Mouse (Mus musculus): ENCODE measurements around the gene Wdr63.

Wdr63 gene

GRCm38 (mm10) chr3:146122125-146122420 lies 14.1 kb upstream of the Wdr63 start:
- no peak for DNase-seq (ENCODE audit: low read depth, low spot score)

DNA sequence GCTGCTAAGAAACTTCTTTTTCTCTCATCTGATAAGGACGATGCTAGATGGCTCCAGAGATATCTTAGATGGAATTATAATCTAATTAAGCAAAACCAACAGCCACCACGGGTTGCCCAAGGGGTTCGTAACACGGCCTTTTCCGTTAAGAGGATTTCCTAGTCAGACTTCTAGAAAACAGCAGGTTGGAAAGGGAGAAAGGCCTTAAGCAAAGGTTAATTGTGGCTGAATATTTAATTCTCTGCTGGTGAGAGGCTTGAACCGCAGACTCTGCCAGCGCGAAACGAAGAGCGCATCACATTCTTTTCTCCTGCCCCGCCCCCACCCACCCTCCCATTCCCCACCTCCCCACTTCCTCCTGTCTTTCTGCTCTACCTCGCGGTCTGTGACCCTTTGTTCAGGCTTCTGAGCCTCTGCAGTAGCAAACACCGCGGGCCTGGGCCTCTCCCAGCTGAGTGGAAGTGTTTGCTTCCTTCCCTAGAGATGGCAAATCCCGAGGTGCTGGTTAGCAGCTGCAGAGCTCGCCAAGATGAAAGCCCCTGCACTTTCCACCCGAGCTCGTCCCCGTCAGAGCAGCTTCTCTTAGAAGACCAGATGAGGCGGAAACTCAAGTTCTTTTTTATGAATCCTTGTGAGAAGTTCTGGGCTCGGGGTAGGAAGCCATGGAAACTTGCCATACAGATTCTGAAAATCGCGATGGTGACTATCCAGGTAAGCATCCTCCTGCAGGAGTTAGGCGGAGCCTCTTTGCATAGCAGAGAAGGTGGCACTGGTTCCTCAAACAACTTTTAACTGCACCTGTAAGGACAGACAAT lies 13.6 kb upstream of the Wdr63 start:
- no peak for DNase-seq (ENCODE audit: low read depth, low spot score)

- no peak for DNase-seq (ENCODE audit: low read depth, low spot score)
These were observed 10.1 kb upstream of the Wdr63 start for GRCm38 (mm10) chr3:146117997-146118457.

- DNase-seq (ENCODE audit: low read depth, low spot score) = no peak
These were observed 9.5 kb upstream of the Wdr63 start, which contains the start of gene Mcoln3 for GRCm38 (mm10) chr3:146117258-146117996. TSS of gene Mcoln3 (plus strand) at chr3:146117450.

DNA sequence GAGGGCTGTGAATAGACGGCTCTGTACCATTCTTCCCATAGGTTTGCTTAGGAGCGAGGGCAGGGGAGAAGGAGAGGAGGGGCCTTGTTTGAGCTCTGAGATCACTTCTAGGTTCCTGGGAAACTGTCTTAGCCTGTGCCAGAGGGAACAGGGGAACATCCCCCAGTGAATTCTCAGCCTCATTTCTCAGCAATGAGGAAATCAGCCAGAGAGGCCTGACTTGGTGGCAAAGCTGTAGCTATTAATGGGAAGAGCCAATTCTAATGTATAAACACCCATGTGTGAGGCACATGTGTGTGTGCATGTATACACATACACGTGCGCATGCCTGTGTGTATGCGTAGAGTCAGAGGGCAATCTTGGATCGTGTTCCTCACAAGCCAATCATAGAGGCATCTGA lies 3.0 kb upstream of the Wdr63 start:
- DNase-seq (ENCODE audit: low read depth, low spot score) = no peak

DNA sequence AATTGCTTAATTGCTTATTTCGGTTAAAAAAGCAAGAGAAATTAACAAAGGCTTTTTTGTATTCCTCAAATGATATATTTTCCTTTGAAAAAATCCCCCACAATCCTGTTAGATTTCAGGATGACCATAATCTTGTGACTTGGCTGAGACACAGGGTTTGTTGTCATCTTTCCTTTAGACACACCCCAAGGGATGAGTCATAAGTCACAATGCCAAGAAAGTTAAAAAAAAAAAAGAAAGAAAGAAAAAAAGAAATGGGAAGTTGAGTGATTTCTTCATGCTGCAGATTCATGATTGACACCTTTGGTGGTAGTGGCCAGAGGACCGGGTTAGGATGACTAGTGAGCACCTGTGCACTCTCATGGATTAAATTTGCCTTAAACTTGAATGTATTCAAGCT lies 2.4 kb upstream of the Wdr63 start:
- DNase-seq (ENCODE audit: low read depth, low spot score) = no peak

DNA sequence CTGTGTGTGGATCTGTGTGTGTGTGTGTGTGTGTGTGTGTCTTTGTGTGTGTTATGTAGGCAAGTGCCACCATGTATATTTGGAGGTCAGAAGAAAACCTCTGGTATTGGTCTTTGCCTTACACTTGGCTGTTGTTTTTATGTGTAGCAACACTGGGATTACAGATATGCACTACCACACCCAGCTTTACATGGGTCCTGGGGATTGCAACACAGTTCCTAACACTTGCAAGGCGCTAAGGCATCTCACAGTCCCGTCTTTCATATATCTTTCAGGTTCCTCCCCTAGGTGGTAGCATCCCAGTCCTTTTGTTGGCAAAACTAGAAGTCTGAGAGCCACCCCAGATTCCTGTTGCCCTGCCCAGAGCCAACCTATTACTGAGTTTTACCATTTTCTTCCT lies 1.0 kb upstream of the Wdr63 start:
- DNase-seq (ENCODE audit: low read depth, low spot score) = no peak

DNA sequence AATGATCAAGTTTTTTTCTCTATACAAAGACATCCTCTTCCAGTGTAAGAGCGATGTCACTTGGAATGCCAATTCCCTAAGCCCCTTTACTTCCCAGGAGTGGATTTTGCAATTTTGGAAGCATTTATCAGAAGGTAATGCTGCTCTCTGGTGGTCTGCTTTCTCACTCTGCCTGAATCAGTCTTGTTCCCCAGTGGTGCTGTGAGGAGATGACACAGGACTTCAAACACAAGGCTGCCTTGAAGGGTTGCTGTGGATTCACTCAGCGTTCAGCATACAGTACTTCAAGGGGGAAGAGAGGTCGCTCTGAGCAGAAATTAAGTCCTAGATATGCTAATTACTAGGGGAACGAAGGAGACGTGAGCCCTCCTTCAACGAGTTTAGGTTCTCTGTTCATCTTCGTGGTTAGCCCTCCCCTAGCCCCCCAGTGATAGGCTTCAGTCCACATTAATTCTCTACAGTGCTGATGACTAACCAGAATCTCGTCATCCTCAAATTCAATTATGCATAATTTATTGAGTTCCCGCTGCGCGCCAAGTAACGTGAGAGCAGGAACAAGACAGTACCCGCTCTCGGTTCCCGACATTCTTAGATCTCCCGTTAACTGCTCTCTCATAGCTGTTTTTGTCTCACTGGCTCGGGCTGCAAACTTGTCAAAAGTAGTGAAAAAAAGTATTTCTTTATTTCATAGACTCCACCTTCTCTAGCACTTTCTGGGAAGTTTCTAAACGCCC lies 647 bp downstream of the Wdr63 start:
- no peak for DNase-seq (ENCODE audit: low read depth, low spot score)

DNA sequence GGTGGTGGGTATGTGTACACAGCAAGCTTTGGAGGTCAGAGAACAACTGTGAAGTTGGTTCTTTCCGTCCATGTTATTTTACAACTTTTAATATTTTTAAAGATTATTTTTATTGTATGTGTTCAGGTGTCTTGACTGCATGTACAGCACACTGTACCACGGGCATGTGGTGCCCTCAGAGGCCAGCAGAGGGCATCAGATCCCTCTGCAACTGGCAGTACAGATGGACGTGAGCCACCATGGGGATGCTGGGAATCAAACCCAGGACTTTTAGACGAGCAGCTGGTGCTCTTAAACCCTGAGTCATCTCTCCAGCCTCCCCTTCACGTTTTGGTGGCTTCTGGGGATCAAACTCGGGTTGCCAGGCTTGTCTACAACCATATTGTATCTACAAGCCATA lies 5.9 kb downstream of the Wdr63 start:
- DNase-seq (ENCODE audit: low read depth, low spot score) = no peak

DNA sequence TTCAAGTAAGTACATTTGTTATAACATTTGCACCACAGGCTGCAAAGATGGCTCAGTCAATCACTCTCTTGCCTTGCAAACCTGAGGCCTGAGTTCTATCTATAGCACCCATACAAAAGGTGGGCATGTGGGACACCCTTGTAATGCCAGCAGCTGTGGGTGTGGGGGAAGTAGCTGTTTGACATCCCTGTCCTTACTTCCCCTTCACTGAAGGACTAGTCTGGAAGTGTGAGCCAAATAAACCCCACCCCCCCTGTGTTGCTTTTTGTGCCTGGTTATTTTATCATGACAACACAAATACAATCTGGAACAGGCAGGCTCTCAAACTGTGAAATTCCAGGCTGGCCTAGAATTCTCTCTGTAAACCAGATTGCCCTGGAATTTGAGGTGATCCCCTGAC lies 8.0 kb downstream of the Wdr63 start:
- no peak for DNase-seq (ENCODE audit: low read depth, low spot score)

DNA sequence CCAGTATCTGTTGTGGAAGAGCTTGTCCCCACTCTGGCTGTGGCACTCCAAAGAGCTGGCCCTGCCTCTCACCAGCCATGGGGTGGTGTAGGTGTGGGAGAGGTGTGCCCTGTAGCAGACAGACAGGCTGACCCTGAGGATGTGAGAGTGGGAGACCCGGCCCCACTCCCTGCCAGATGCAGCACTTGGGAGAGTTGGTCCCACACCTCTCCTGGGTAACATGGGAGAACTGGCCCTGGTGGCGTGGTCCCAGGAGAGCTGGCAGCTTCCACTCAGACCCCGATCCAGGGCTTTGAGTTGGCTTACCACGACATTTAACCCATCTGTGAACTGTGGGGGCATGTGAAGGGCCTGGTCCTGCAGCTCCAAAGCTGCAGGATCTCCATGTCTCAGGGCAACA lies 10.1 kb downstream of the Wdr63 start:
- no peak for DNase-seq (ENCODE audit: low read depth, low spot score)

GRCm38 (mm10) chr3:146096986-146097385 lies 10.9 kb downstream of the Wdr63 start:
- no peak for DNase-seq (ENCODE audit: low read depth, low spot score)

GRCm38 (mm10) chr3:146095066-146095465 lies 12.9 kb downstream of the Wdr63 start:
- DNase-seq (ENCODE audit: low read depth, low spot score) = no peak

DNA sequence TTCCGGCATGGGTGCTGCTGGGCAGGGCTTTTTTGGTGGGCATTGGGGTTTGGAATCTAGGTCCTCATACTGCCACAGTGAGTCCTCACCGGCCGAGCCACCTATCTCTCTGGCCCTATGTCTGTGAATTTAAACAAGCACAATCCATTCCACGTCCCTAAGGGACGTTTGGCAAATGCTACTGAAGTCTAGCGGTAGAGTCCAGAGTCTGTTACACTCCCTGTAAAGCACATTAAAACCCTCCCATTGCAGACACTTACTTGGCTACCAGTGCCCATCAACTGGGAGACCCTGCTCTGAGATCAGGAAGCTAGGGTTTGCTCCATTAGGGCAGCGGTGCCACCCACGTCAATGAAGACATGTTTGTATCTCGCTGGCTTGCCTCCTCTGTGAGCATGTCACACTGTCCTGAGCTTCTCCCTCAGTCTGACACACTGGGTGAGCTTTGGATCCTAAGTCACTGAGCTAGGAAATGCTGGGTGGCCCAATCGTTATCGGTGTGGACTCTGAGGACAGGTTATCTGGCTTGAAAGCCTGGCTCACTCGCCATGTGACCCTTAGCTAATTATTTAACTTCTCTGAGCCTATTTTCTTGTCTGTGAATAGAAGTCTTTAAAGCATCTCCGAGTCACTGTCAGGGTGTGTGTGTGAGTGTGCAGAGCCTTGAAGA lies 16.8 kb downstream of the Wdr63 start:
- DNase-seq (ENCODE audit: low read depth, low spot score) = no peak

- no peak for DNase-seq (ENCODE audit: low read depth, low spot score)
These were observed 27.7 kb downstream of the Wdr63 start for GRCm38 (mm10) chr3:146080241-146080640.

DNA sequence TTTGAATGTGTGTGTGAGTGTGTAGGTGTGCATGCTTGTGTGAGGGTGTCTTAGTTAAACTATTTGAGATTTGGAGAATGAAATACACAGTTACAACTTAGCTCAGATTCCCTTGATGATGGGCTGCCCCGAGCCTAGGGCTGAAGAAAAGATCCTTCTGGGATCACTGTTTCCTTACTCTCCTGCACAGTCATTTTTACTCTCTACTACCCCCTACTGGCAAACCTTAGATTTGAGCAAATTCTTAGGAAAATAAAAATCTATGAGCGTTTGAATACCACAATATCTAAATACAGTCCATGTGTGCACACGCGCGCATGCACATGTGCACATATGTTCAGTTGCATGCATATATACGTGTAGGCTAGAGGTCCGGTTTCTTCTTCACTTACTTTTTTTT lies 35.1 kb downstream of the Wdr63 start:
- peak; percentile 16 for DNase-seq (ENCODE audit: low read depth, low spot score)

DNA sequence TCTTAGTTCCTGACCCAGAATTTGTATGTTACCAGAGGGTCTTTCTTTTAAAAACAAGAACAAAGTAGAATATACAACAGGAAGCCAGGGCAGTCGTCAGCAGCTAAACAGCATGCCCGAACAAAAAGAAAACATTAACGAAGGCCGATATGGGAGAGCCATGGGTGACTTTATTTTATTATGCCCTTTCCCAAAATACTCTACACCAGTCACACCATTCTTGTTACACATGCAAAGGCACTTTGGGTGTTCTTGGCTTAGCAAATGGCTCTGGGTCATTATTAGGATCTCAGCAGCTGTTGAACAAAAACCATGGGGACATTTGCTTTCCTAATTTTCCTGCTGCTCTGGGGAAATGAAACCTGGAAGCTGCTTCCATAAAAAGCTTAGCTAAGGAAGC lies 38.7 kb downstream of the Wdr63 start:
- no peak for DNase-seq (ENCODE audit: low read depth, low spot score)

DNA sequence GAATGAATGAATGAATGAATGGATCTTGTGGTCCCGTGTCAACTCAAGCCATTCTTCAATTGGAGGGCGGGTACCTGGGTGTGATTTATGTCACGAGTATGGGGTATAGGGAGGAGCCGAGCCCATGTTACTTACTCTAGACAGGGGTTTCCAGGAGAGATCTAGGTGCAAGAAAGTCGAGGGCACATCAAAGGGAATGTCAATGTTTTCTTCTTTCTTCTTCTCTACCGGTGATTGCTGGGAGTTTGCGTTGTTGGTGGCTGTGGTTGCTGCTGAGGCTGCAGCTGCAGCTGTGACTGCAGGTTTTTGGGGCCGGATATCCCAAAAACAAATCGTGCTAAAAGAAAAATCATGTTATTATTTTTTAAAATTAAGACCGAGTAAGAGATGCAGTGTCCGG lies 44.8 kb downstream of the Wdr63 start:
- DNase-seq (ENCODE audit: low read depth, low spot score) = no peak

- DNase-seq (ENCODE audit: low read depth, low spot score) = no peak
These were observed 48.5 kb downstream of the Wdr63 start for GRCm38 (mm10) chr3:146059356-146059926.

DNA sequence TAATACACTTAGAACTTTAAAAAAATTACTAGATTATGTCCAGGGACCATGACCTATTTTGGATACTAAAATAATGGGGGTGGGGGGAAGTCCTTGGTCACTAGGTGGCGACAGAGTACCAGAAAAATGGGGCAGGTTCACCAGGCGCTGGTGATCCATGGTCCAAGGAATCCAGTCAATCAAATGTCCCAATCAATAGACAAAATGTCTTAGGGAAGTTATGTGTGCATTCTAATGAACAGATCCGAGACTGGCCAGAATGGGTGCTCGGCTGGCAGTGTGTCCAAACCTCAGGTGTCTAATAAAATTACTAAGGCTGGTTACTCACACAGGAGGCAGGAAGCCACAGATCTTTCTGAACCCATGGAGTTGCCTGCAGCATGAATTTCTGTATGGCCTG lies 49.7 kb downstream of the Wdr63 start:
- peak; percentile 43 for DNase-seq (ENCODE audit: low read depth, low spot score)

DNA sequence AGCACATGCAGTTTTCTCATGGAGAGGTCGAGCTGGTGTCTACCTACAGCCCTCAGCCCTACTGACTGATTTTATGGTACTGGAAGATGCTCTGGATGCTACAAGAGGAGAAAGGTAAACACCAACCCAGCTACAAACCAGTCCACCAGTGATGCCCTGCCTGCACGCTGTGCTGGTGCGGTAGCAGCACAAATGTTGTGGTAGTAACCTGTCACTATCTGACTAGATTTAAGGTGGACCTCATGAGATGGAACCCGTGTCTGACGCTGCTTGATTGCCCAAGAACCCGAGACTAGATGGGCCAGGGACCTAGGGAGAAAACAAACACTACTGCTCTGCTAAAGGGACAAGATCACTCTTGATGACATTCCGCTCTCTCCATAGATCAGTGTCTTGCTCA lies 50.8 kb downstream of the Wdr63 start:
- DNase-seq (ENCODE audit: low read depth, low spot score) = no peak

- no peak for DNase-seq (ENCODE audit: low read depth, low spot score)
These were observed 54.1 kb downstream of the Wdr63 start for GRCm38 (mm10) chr3:146053873-146054272.

Data from retina, postnatal 7 days (tissue).